Mouse (Mus musculus): ENCODE data around the gene Lima1. TPM values are rescaled to one million over a fixed set of nuclear protein-coding genes. Genes with fewer than 3 reads are reported as not detected.
A peak's percentile ranks its signal among the peaks of the same experiment; 100 is the strongest.

Gene Lima1
- polyA plus RNA-seq, 1 experiment = 104 TPM

GRCm38 (mm10) chr15:99818321-99819108, 56.7 kb downstream of the Lima1 start:
- Histone ChIP-seq H3K36me3 (ENCODE audit: control insufficient read depth, insufficient read depth, low read length, poor library complexity, severe bottlenecking) (peaks cover 7% of the 10 kb centered on the region; the same call in 1 of the 2 replicates), H3K4me3 (ENCODE audit: low read depth, low read length) (no peak overlapping the region), H3K4me1 (ENCODE audit: control insufficient read depth, insufficient read depth, low read length) (peaks cover 1% of the 10 kb centered on the region), H3K9me3 (replicated peaks; ENCODE audit: control insufficient read depth, insufficient read depth, low read length, poor library complexity, severe bottlenecking) (no peaks in the 10 kb centered on the region), H3K9ac (ENCODE audit: low read depth, poor library complexity, severe bottlenecking) (no peak overlapping the region), H3K27ac (ENCODE audit: insufficient read depth, low read length) (peak overlapping the region; percentile 73), H3K27me3 (ENCODE audit: control insufficient read depth, insufficient read depth, low read length, poor library complexity, severe bottlenecking) (no peaks in the 10 kb centered on the region)
- TF ChIP-seq EP300 (IDR thresholded peaks at IDR 0.05; ENCODE audit: insufficient read depth, low read depth, low read length) (no peak), CTCF (IDR thresholded peaks at IDR 0.05; ENCODE audit: low read depth, low read length) (no peak), POLR2A (IDR thresholded peaks at IDR 0.05; ENCODE audit: insufficient read depth, low read length) (no peak)

GRCm38 (mm10) chr15:99817343-99818235, 57.7 kb downstream of the Lima1 start:
- TF ChIP-seq EP300 (IDR thresholded peaks at IDR 0.05; ENCODE audit: insufficient read depth, low read depth, low read length) = no peak
- no peak for TF ChIP-seq CTCF (IDR thresholded peaks at IDR 0.05; ENCODE audit: low read depth, low read length)
- no peak for TF ChIP-seq POLR2A (IDR thresholded peaks at IDR 0.05; ENCODE audit: insufficient read depth, low read length)
- no peak overlapping the region for H3K4me3 ChIP-seq (ENCODE audit: low read depth, low read length)
- no peaks in the 10 kb centered on the region for H3K9me3 ChIP-seq (replicated peaks; ENCODE audit: control insufficient read depth, insufficient read depth, low read length, poor library complexity, severe bottlenecking)
- peaks cover 7% of the 10 kb centered on the region; the same call in 1 of the 2 replicates for H3K36me3 ChIP-seq (ENCODE audit: control insufficient read depth, insufficient read depth, low read length, poor library complexity, severe bottlenecking)
- no peak overlapping the region for H3K9ac ChIP-seq (ENCODE audit: low read depth, poor library complexity, severe bottlenecking)
- H3K27ac ChIP-seq (ENCODE audit: insufficient read depth, low read length) = no peak overlapping the region
- peaks cover 1% of the 10 kb centered on the region for H3K4me1 ChIP-seq (ENCODE audit: control insufficient read depth, insufficient read depth, low read length)
- H3K27me3 ChIP-seq (ENCODE audit: control insufficient read depth, insufficient read depth, low read length, poor library complexity, severe bottlenecking) = no peaks in the 10 kb centered on the region

GRCm38 (mm10) chr15:99815999-99816398, 59.3 kb downstream of the Lima1 start:
- Histone ChIP-seq H3K4me1 (ENCODE audit: control insufficient read depth, insufficient read depth, low read length) (peaks cover 5% of the 10 kb centered on the region), H3K36me3 (ENCODE audit: control insufficient read depth, insufficient read depth, low read length, poor library complexity, severe bottlenecking) (peaks cover 7% of the 10 kb centered on the region; the same call in 1 of the 2 replicates), H3K27me3 (ENCODE audit: control insufficient read depth, insufficient read depth, low read length, poor library complexity, severe bottlenecking) (no peaks in the 10 kb centered on the region), H3K9ac (ENCODE audit: low read depth, poor library complexity, severe bottlenecking) (no peak overlapping the region), H3K27ac (ENCODE audit: insufficient read depth, low read length) (no peak overlapping the region), H3K4me3 (ENCODE audit: low read depth, low read length) (no peak overlapping the region), H3K9me3 (replicated peaks; ENCODE audit: control insufficient read depth, insufficient read depth, low read length, poor library complexity, severe bottlenecking) (no peaks in the 10 kb centered on the region)
- TF ChIP-seq CTCF (IDR thresholded peaks at IDR 0.05; ENCODE audit: low read depth, low read length) (peak; percentile 69), POLR2A (IDR thresholded peaks at IDR 0.05; ENCODE audit: insufficient read depth, low read length) (no peak), EP300 (IDR thresholded peaks at IDR 0.05; ENCODE audit: insufficient read depth, low read depth, low read length) (no peak)

- H3K9me3 ChIP-seq (replicated peaks; ENCODE audit: control insufficient read depth, insufficient read depth, low read length, poor library complexity, severe bottlenecking) = no peaks in the 10 kb centered on the region
- H3K4me1 ChIP-seq (ENCODE audit: control insufficient read depth, insufficient read depth, low read length) = peaks cover 5% of the 10 kb centered on the region
- H3K9ac ChIP-seq (ENCODE audit: low read depth, poor library complexity, severe bottlenecking) = no peak overlapping the region
- peaks cover 7% of the 10 kb centered on the region; the same call in 1 of the 2 replicates for H3K36me3 ChIP-seq (ENCODE audit: control insufficient read depth, insufficient read depth, low read length, poor library complexity, severe bottlenecking)
- no peak overlapping the region for H3K27ac ChIP-seq (ENCODE audit: insufficient read depth, low read length)
- no peaks in the 10 kb centered on the region for H3K27me3 ChIP-seq (ENCODE audit: control insufficient read depth, insufficient read depth, low read length, poor library complexity, severe bottlenecking)
- no peak for TF ChIP-seq EP300 (IDR thresholded peaks at IDR 0.05; ENCODE audit: insufficient read depth, low read depth, low read length)
- no peak for TF ChIP-seq CTCF (IDR thresholded peaks at IDR 0.05; ENCODE audit: low read depth, low read length)
- no peak for TF ChIP-seq POLR2A (IDR thresholded peaks at IDR 0.05; ENCODE audit: insufficient read depth, low read length)
- no peak overlapping the region for H3K4me3 ChIP-seq (ENCODE audit: low read depth, low read length)
Observed at GRCm38 (mm10) chr15:99814554-99815260, 60.5 kb downstream of the Lima1 start.

- no peak for TF ChIP-seq EP300 (IDR thresholded peaks at IDR 0.05; ENCODE audit: insufficient read depth, low read depth, low read length)
- no peak for TF ChIP-seq POLR2A (IDR thresholded peaks at IDR 0.05; ENCODE audit: insufficient read depth, low read length)
- no peak for TF ChIP-seq CTCF (IDR thresholded peaks at IDR 0.05; ENCODE audit: low read depth, low read length)
- H3K9ac ChIP-seq (ENCODE audit: low read depth, poor library complexity, severe bottlenecking) = no peak overlapping the region
- no peak overlapping the region for H3K4me3 ChIP-seq (ENCODE audit: low read depth, low read length)
- H3K36me3 ChIP-seq (ENCODE audit: control insufficient read depth, insufficient read depth, low read length, poor library complexity, severe bottlenecking) = peaks cover 7% of the 10 kb centered on the region; the same call in 1 of the 2 replicates
- H3K27me3 ChIP-seq (ENCODE audit: control insufficient read depth, insufficient read depth, low read length, poor library complexity, severe bottlenecking) = no peaks in the 10 kb centered on the region
- peaks cover 5% of the 10 kb centered on the region for H3K4me1 ChIP-seq (ENCODE audit: control insufficient read depth, insufficient read depth, low read length)
- H3K9me3 ChIP-seq (replicated peaks; ENCODE audit: control insufficient read depth, insufficient read depth, low read length, poor library complexity, severe bottlenecking) = no peaks in the 10 kb centered on the region
- no peak overlapping the region for H3K27ac ChIP-seq (ENCODE audit: insufficient read depth, low read length)
Observed at GRCm38 (mm10) chr15:99813639-99814038, 61.6 kb downstream of the Lima1 start.
